Mouse (Mus musculus) layer of hippocampus, postnatal 14 days (tissue): ENCODE measurements at regions not wholly inside any gene's neighbourhood (a gene's known extent, or its start where the extent isn't known, plus 50 kb on each side); places are given as distances from the start of the nearest gene placed in this dataset.

Experiments
- DNase-seq, 2 experiments: peaks; one replicate each; pipeline ENCODE4 v3.0.0; 2021 to 2022; ENCODE audit warnings: low spot score in 2 of 2, mixed read lengths in 1 of 2

- peak; percentile 76 to 77 for DNase-seq
Observed at GRCm38 (mm10) chr9:31971801-31972628, 58.8 kb upstream of the Barx2 start.

GRCm38 (mm10) chr9:31972629-31972993, 59.3 kb upstream of the Barx2 start:
- DNase-seq: no peak

- no peak for DNase-seq
Observed at GRCm38 (mm10) chr9:31976191-31976590, 62.9 kb upstream of the Barx2 start.

GRCm38 (mm10) chr9:31978071-31978470, 64.8 kb upstream of the Barx2 start:
- DNase-seq: no peak

GRCm38 (mm10) chr9:31979211-31979610, 65.9 kb upstream of the Barx2 start:
- no peak for DNase-seq

GRCm38 (mm10) chr9:31980459-31980858, 67.2 kb upstream of the Barx2 start:
- no peak for DNase-seq

GRCm38 (mm10) chr9:31983759-31984586, 70.7 kb upstream of the Barx2 start:
- no peak for DNase-seq

- DNase-seq: no peak
Observed at GRCm38 (mm10) chr9:31988826-31989225, 75.6 kb upstream of the Barx2 start.

GRCm38 (mm10) chr9:31989581-31990360, 76.5 kb upstream of the Barx2 start:
- no peak for DNase-seq

- DNase-seq: no peak
Observed at GRCm38 (mm10) chr9:31990456-31990855, 77.2 kb upstream of the Barx2 start.

GRCm38 (mm10) chr9:31993631-31994601, 80.7 kb upstream of the Barx2 start:
- peak; percentile 9 to 48 for DNase-seq

- DNase-seq: no peak
Observed at GRCm38 (mm10) chr9:31995101-31995500, 81.8 kb upstream of the Barx2 start.

GRCm38 (mm10) chr9:31995700-31996099, 82.4 kb upstream of the Barx2 start:
- DNase-seq: no peak

- no peak for DNase-seq
Observed at GRCm38 (mm10) chr9:31996466-31997177, 83.4 kb upstream of the Barx2 start.

- peak; percentile 55 to 59 for DNase-seq
Observed at GRCm38 (mm10) chr9:31997178-31998097, 84.2 kb upstream of the Barx2 start.

- no peak for DNase-seq
Observed at GRCm38 (mm10) chr9:31998488-31999280, 85.4 kb upstream of the Barx2 start.

- DNase-seq: no peak
Observed at GRCm38 (mm10) chr9:31999760-32000159, 86.5 kb upstream of the Barx2 start.

GRCm38 (mm10) chr9:32002924-32003323, 89.7 kb upstream of the Barx2 start:
- no peak for DNase-seq
